Mouse (Mus musculus) stomach, postnatal 0 days (tissue): ENCODE measurements around the gene Gstp3. TPM values are rescaled to one million over a fixed set of nuclear protein-coding genes. Genes with fewer than 3 reads are reported as not detected.
"Not testable (repeated sequence)": the region's sequence is repeated elsewhere in the genome, so short reads cannot be mapped to it uniquely, and the experiment has no call there.

Experiments
- ATAC-seq: fragments of 200-750 bp; cut with Nextera tagmentation; 2 replicates; pipeline ENCODE4 v1.8.0; 2017; ENCODE audit not compliant: low FRiP score, low TSS enrichment
- DNase-seq: peaks from one replicate; pipeline ENCODE4 v3.0.0-alpha.2; 2016; ENCODE audit warnings: low spot score
- H3K27ac ChIP-seq: fragments of 300-500 bp; sonication (generic); replicated peaks from 2 replicates; pipeline ENCODE4 v1.5.1; 2014; ENCODE audit warnings: mild to moderate bottlenecking, control low read depth
- H3K27me3 ChIP-seq: fragments of 300-500 bp; sonication (generic); 2 replicates; pipeline ENCODE4 v1.6.1; 2014; ENCODE audit warnings: low read length; ENCODE audit not compliant: control insufficient read depth, insufficient read depth
- H3K36me3 ChIP-seq: fragments of 300-500 bp; sonication (generic); 2 replicates; pipeline ENCODE4 v1.6.1; 2014; ENCODE audit warnings: low read length, mixed read lengths; ENCODE audit not compliant: control insufficient read depth, insufficient read depth
- H3K4me1 ChIP-seq: fragments of 300-500 bp; sonication (generic); replicated peaks from 2 replicates; pipeline ENCODE4 v1.6.1; 2014; ENCODE audit warnings: antibody characterized with exemption; ENCODE audit not compliant: control insufficient read depth, insufficient read depth
- H3K4me2 ChIP-seq: fragments of 300-500 bp; sonication (generic); replicated peaks from 2 replicates; pipeline ENCODE4 v1.6.1; 2014; ENCODE audit warnings: low read depth, mild to moderate bottlenecking, control low read depth, moderate library complexity
- H3K4me3 ChIP-seq: fragments of 300-500 bp; sonication (generic); 2 replicates; pipeline ENCODE4 v1.5.1; 2014; ENCODE audit warnings: low read depth, low read length, control low read depth
- H3K9ac ChIP-seq: fragments of 300-500 bp; sonication (generic); 2 replicates; pipeline ENCODE4 v1.6.1; 2014; ENCODE audit warnings: mild to moderate bottlenecking, low read length, control low read depth, mixed read lengths
- H3K9me3 ChIP-seq: fragments of 300-500 bp; sonication (generic); 2 replicates; pipeline ENCODE4 v1.6.1; 2016; ENCODE audit warnings: low read length; ENCODE audit not compliant: control insufficient read depth
- CTCF ChIP-seq: IDR thresholded peaks from 2 replicates; pipeline ENCODE4 v1.5.1; 2016; ENCODE audit warnings: antibody characterized with exemption, low read depth, mild to moderate bottlenecking, moderate library complexity
- EP300 ChIP-seq: optimal IDR thresholded peaks from 2 replicates; pipeline ENCODE3; 2016; ENCODE audit warnings: antibody characterized with exemption
- WGBS: fragments of 180-500 bp; shearing (Covaris S2); extraction: QIAGEN DNeasy Blood & Tissue Kit; methylation state at CpG from one replicate; pipeline ENCODE4 v1.1.7; 2014; 5-methylcytosine and 5-hydroxymethylcytosine counted together
- polyA plus RNA-seq: library from polyadenylated mRNA; unstranded; fragments of >200 nt; fragmentation: Nextera tagmentation; extraction: Ambion mirVana; gene quantifications from 2 replicates; pipeline ENCODE4 v1.2.1, GENCODE M21; 2015

The Gstp3 gene
- polyA plus RNA-seq, 1 experiment from 2014 or later, result 9.7 TPM

GRCm38 (mm10) chr19:4051016-4051415 is 8.4 kb downstream of the Gstp3 start:
- ATAC-seq, result no peak
- no peak overlapping the region for H3K9ac ChIP-seq
- H3K4me3 ChIP-seq, result no peak overlapping the region
- no peaks in the 10 kb centered on the region for H3K4me1 ChIP-seq
- H3K36me3 ChIP-seq, result no peaks in the 10 kb centered on the region
- H3K27ac ChIP-seq, result no peak overlapping the region
- H3K9me3 ChIP-seq, result no peaks in the 10 kb centered on the region
- 93% methylated on average over 5 of the region's 5 CpGs for WGBS
- no peak for DNase-seq
- TF ChIP-seq EP300 (no peak), CTCF (peak; percentile 42)
- H3K27me3 ChIP-seq, result no peaks in the 10 kb centered on the region
- no peak overlapping the region for H3K4me2 ChIP-seq

GRCm38 (mm10) chr19:4049069-4049468 is 10.3 kb downstream of the Gstp3 start:
- not testable (repeated sequence) for ATAC-seq, DNase-seq

GRCm38 (mm10) chr19:4047859-4048258 is 11.5 kb downstream of the Gstp3 start:
- Histone ChIP-seq H3K4me3 (no peak overlapping the region), H3K27ac (peak overlapping the region; percentile 81; the same call in 1 of the 2 replicates), H3K36me3 (no peaks in the 10 kb centered on the region), H3K27me3 (no peaks in the 10 kb centered on the region), H3K4me2 (no peak overlapping the region), H3K9me3 (no peaks in the 10 kb centered on the region), H3K4me1 (no peaks in the 10 kb centered on the region), H3K9ac (no peak overlapping the region)
- 13% methylated on average over 4 of the region's 4 CpGs for WGBS
- TF ChIP-seq EP300, result no peak
- TF ChIP-seq CTCF, result peak; percentile 88
- peak; percentile 84 for DNase-seq
- ATAC-seq, result no peak

More at GRCm38 (mm10) chr19:4049069-4049468, 10.3 kb downstream of the Gstp3 start:
- not testable (repeated sequence) for H3K4me2 ChIP-seq, H3K36me3 ChIP-seq, H3K4me3 ChIP-seq, H3K27me3 ChIP-seq, H3K27ac ChIP-seq, H3K4me1 ChIP-seq, H3K9ac ChIP-seq, H3K9me3 ChIP-seq
- WGBS, result 77% methylated on average over 5 of the region's 5 CpGs
- TF ChIP-seq CTCF, result peak; percentile 55

- Histone ChIP-seq H3K27ac (peak overlapping the region; percentile 93), H3K9ac (no peak overlapping the region), H3K4me1 (no peaks in the 10 kb centered on the region), H3K36me3 (no peaks in the 10 kb centered on the region), H3K27me3 (no peaks in the 10 kb centered on the region), H3K4me3 (no peak overlapping the region), H3K9me3 (no peaks in the 10 kb centered on the region), H3K4me2 (no peak overlapping the region)
- WGBS, result 50% methylated on average over 8 of the region's 8 CpGs
- DNase-seq, result peak; percentile 86
- peak; percentile 62 for ATAC-seq
- TF ChIP-seq EP300, result no peak
- TF ChIP-seq CTCF, result no peak
These were observed 12.5 kb downstream of the Gstp3 start for GRCm38 (mm10) chr19:4046866-4047254.

- DNase-seq (peak; percentile 92), ATAC-seq (peak; percentile 90)
- Histone ChIP-seq H3K4me1 (no peaks in the 10 kb centered on the region), H3K36me3 (no peaks in the 10 kb centered on the region), H3K27me3 (no peaks in the 10 kb centered on the region), H3K9ac (no peak within 1 kb of the TSS), H3K4me3 (no peak within 1 kb of the TSS), H3K4me2 (peak within 1 kb of the TSS; percentile 37), H3K9me3 (no peaks in the 10 kb centered on the region), H3K27ac (peak within 1 kb of the TSS; percentile 93)
- WGBS, result 11% methylated on average over 16 of the region's 16 CpGs
- TF ChIP-seq CTCF (peak; percentile 78), EP300 (peak; percentile 96)
These were observed 13.2 kb downstream of the Gstp3 start, which contains the start of gene Gstp2 for GRCm38 (mm10) chr19:4045966-4046865. TSS of gene Gstp2 (minus strand) at chr19:4046023.

GRCm38 (mm10) chr19:4044109-4044508 is 15.3 kb downstream of the Gstp3 start:
- not testable (repeated sequence) for H3K4me2 ChIP-seq, H3K9me3 ChIP-seq, ATAC-seq, H3K9ac ChIP-seq, H3K27me3 ChIP-seq, DNase-seq, H3K36me3 ChIP-seq, H3K27ac ChIP-seq, H3K4me3 ChIP-seq, H3K4me1 ChIP-seq
- WGBS, result 82% methylated on average over 5 of the region's 5 CpGs
